Mouse (Mus musculus) hindbrain, embryonic 15.5 days (tissue): ENCODE measurements at regions not wholly inside any gene's neighbourhood (a gene's known extent, or its start where the extent isn't known, plus 50 kb on each side); places are given as distances from the start of the nearest gene placed in this dataset.

Experiments
- ATAC-seq: fragments of 200-750 bp; cut with Nextera tagmentation; 2 replicates; pipeline ENCODE4 v1.8.0; 2017; ENCODE audit warnings: low read depth, moderate number of reproducible peaks, moderate TSS enrichment; ENCODE audit not compliant: low FRiP score
- H3K27ac ChIP-seq: fragments of 300-500 bp; sonication (generic); replicated peaks from 2 replicates; pipeline ENCODE4 v1.5.1; 2015; ENCODE audit warnings: mild to moderate bottlenecking, inconsistent platforms
- H3K27me3 ChIP-seq: fragments of 300-500 bp; sonication (generic); 2 replicates; pipeline ENCODE4 v1.6.1; 2015; ENCODE audit warnings: control low read depth, inconsistent platforms
- H3K36me3 ChIP-seq: fragments of 300-500 bp; sonication (generic); 2 replicates; pipeline ENCODE4 v1.6.1; 2015; ENCODE audit warnings: control low read depth, inconsistent platforms
- H3K4me1 ChIP-seq: fragments of 300-500 bp; sonication (generic); replicated peaks from 2 replicates; pipeline ENCODE4 v1.6.1; 2015; ENCODE audit warnings: control low read depth, inconsistent platforms
- H3K4me2 ChIP-seq: fragments of 300-500 bp; sonication (generic); 2 replicates; pipeline ENCODE4 v1.6.1; 2015; ENCODE audit warnings: moderate library complexity, mild to moderate bottlenecking, inconsistent platforms
- H3K4me3 ChIP-seq: fragments of 300-500 bp; sonication (generic); 2 replicates; pipeline ENCODE4 v1.5.1; 2015; ENCODE audit warnings: mild to moderate bottlenecking, inconsistent platforms
- H3K9ac ChIP-seq: fragments of 300-500 bp; sonication (generic); 2 replicates; pipeline ENCODE4 v1.6.1; 2015; ENCODE audit warnings: inconsistent platforms
- H3K9me3 ChIP-seq: fragments of 300-500 bp; sonication (generic); 2 replicates; pipeline ENCODE4 v1.6.1; 2016; ENCODE audit warnings: control low read depth, inconsistent platforms
- WGBS: fragments of 180-500 bp; shearing (Covaris S2); methylation state at CpG from one replicate; pipeline ENCODE4 v1.1.7; 2015; 5-methylcytosine and 5-hydroxymethylcytosine counted together

DNA sequence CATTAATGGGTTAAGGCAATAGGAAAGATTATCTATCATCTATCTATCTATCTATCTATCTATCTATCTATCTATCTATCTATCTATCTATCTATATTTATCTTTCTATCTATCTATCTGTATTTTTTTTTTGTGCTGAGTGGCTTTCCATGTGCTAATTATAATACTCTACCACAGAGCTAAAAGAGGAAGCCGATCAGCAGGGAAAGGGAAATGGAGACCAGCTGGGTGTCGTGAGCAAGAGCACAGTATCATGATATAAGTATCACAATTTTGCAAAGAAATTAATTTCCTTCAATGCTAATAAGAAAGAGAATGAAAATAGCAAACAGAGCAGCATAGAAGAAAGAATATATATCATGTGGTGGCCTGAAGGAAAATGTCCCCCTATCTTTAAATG, 69.6 kb downstream of the Cldn1 start:
- Histone ChIP-seq H3K4me2 (no peak overlapping the region), H3K27me3 (no peaks in the 10 kb centered on the region), H3K9me3 (no peaks in the 10 kb centered on the region), H3K36me3 (no peaks in the 10 kb centered on the region), H3K4me1 (no peaks in the 10 kb centered on the region), H3K27ac (no peak overlapping the region), H3K4me3 (no peak overlapping the region), H3K9ac (no peak overlapping the region)
- ATAC-seq = no peak
- 85% methylated on average over 2 of the region's 2 CpGs for WGBS

DNA sequence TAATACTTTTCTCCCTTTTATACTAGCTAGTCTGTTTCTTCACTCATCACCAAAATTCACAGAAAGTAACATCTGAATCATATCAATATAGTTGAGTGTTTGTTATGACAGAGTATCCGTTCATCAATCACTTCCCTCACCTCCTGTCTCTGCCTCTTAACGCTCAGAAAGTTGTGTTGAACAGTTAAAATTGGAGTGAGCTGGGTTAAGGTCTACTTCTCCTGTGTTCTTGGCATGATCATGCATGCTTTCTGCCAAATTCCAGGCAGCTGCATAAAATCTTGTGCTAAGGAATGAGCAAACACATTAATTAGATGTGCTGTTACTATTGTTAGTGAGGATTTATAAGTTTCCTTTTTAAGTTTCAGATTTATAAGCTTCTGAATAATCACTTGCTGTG, 79.9 kb downstream of the Cldn1 start:
- no peaks in the 10 kb centered on the region for H3K27me3 ChIP-seq
- H3K4me3 ChIP-seq = no peak overlapping the region
- H3K4me1 ChIP-seq = no peaks in the 10 kb centered on the region
- no peak overlapping the region for H3K4me2 ChIP-seq
- no peak for ATAC-seq
- no peak overlapping the region for H3K9ac ChIP-seq
- H3K36me3 ChIP-seq = no peaks in the 10 kb centered on the region
- WGBS = 79% methylated on average over 2 of the region's 2 CpGs
- no peaks in the 10 kb centered on the region for H3K9me3 ChIP-seq
- no peak overlapping the region for H3K27ac ChIP-seq

DNA sequence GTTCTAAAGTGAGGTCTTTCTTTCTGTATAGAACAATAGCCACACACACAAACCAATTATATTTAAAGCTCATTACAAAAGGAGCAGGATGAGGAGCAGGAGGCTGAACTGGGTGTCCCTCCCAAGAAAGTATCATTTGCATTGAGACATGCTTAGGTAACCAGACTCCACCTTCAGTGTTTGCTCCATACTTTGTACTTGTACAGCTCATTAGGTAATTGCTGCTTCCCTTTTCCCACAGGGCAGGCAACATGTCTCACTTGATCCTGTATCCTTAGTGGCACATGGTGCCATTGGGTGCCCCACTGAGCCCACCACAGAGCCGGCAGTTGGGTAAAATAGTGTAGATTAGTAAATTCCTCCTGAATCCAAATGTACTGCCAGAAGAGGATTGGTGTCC, 86.0 kb downstream of the Cldn1 start:
- Histone ChIP-seq H3K36me3 (no peaks in the 10 kb centered on the region), H3K27me3 (no peaks in the 10 kb centered on the region), H3K4me3 (no peak overlapping the region), H3K9me3 (no peaks in the 10 kb centered on the region), H3K4me1 (no peaks in the 10 kb centered on the region), H3K9ac (no peak overlapping the region), H3K4me2 (no peak overlapping the region), H3K27ac (no peak overlapping the region)
- WGBS = 86% methylated on average over 1 of the region's 1 CpGs
- ATAC-seq = no peak

- no peak for ATAC-seq
Observed at GRCm38 (mm10) chr16:26284713-26285112, 86.9 kb downstream of the Cldn1 start.

DNA sequence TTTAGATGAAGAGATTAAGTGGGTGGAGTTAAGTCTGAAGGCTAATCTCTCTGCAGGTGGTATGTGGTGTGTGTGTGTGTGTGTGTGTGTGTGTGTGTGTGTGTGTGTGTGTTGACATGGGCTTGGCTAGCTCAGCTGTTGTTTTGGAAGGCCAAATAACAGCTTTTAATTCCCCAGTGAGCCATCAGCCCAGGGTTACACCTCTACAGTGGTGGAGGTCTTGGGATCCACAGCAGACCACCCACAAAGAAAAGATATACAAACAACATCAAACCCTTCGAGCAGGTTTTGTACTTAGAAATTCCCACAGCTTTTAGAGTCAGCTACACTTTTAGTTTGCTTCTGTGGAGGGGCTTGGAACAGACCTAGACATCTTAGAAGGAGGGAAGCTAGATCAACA, 89.2 kb downstream of the Cldn1 start:
- H3K9ac ChIP-seq = no peak overlapping the region
- no peaks in the 10 kb centered on the region for H3K27me3 ChIP-seq
- H3K4me1 ChIP-seq = no peaks in the 10 kb centered on the region
- no peaks in the 10 kb centered on the region for H3K36me3 ChIP-seq
- H3K4me3 ChIP-seq = no peak overlapping the region
- WGBS = 35% methylated on average over 1 of the region's 1 CpGs
- H3K27ac ChIP-seq = no peak overlapping the region
- H3K4me2 ChIP-seq = no peak overlapping the region
- H3K9me3 ChIP-seq = no peaks in the 10 kb centered on the region
- no peak for ATAC-seq

More at GRCm38 (mm10) chr16:26284713-26285112, 86.9 kb downstream of the Cldn1 start:
- no peak overlapping the region for H3K4me2 ChIP-seq
- WGBS = 89% methylated on average over 6 of the region's 6 CpGs
- no peak overlapping the region for H3K9ac ChIP-seq
- no peaks in the 10 kb centered on the region for H3K9me3 ChIP-seq
- H3K27me3 ChIP-seq = no peaks in the 10 kb centered on the region
- H3K4me1 ChIP-seq = no peaks in the 10 kb centered on the region
- no peak overlapping the region for H3K27ac ChIP-seq
- H3K36me3 ChIP-seq = no peaks in the 10 kb centered on the region
- no peak overlapping the region for H3K4me3 ChIP-seq

DNA sequence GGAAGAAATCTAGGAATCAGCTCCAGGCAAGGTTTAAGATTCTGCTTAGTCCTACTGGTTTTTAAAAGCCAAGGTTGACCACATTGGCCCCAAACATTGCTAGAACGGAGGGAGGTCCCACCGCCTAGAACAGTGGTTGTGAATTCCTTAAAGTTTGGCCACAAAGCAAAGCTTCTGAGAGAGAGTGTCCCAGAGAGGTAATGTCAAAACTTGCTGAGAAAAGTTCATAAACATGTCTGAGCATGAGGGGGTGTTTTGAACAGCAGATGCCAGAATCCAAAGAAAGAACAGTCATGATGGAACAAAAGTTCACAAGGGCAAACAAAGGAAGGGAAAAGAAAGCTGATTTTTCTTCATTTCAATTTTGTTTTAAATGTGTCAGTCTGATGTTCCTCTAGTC, 90.1 kb downstream of the Cldn1 start:
- H3K27ac ChIP-seq = no peak overlapping the region
- no peak overlapping the region for H3K4me2 ChIP-seq
- no peaks in the 10 kb centered on the region for H3K4me1 ChIP-seq
- H3K36me3 ChIP-seq = no peaks in the 10 kb centered on the region
- WGBS = 83% methylated on average over 2 of the region's 2 CpGs
- H3K27me3 ChIP-seq = no peaks in the 10 kb centered on the region
- H3K4me3 ChIP-seq = no peak overlapping the region
- H3K9ac ChIP-seq = no peak overlapping the region
- no peak for ATAC-seq
- no peaks in the 10 kb centered on the region for H3K9me3 ChIP-seq

- Histone ChIP-seq H3K4me1 (no peaks in the 10 kb centered on the region), H3K9me3 (no peaks in the 10 kb centered on the region), H3K9ac (no peak overlapping the region), H3K4me3 (no peak overlapping the region), H3K4me2 (no peak overlapping the region), H3K27me3 (no peaks in the 10 kb centered on the region), H3K27ac (no peak overlapping the region), H3K36me3 (no peaks in the 10 kb centered on the region)
- WGBS = 88% methylated on average over 1 of the region's 1 CpGs
- ATAC-seq = no peak
Observed at GRCm38 (mm10) chr16:26276789-26277188, 94.9 kb downstream of the Cldn1 start.

- ATAC-seq = no peak
- H3K4me2 ChIP-seq = no peak overlapping the region
Observed at GRCm38 (mm10) chr16:26252824-26253223, 118.8 kb downstream of the Cldn1 start.

DNA sequence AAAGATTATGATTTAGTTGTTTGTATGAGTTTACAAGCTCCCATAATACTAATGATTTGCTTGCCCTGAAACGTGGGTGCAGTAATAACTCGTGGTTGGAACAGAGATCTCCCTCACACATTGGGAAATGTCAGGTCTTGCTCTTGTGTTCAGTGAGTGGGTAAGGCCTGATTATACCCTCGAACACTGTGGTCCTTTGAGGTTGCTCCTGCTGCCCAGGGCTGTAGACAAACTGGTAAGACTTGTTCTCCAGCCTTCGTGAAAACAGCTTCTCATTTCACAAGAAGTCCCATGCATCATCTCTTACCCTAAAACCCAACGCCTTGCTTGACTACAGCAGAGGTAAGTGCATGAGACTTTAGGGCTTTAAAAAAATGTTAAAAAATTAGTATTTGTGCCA, 119.9 kb downstream of the Cldn1 start:
- H3K9me3 ChIP-seq = no peaks in the 10 kb centered on the region
- WGBS = 85% methylated on average over 5 of the region's 5 CpGs
- no peaks in the 10 kb centered on the region for H3K36me3 ChIP-seq
- no peak for ATAC-seq
- H3K27ac ChIP-seq = no peak overlapping the region
- no peak overlapping the region for H3K4me2 ChIP-seq
- H3K9ac ChIP-seq = no peak overlapping the region
- no peaks in the 10 kb centered on the region for H3K4me1 ChIP-seq
- no peak overlapping the region for H3K4me3 ChIP-seq
- H3K27me3 ChIP-seq = no peaks in the 10 kb centered on the region

More at GRCm38 (mm10) chr16:26252824-26253223, 118.8 kb downstream of the Cldn1 start:
- H3K4me3 ChIP-seq = no peak overlapping the region
- no peak overlapping the region for H3K9ac ChIP-seq
- no peaks in the 10 kb centered on the region for H3K4me1 ChIP-seq
- no peaks in the 10 kb centered on the region for H3K9me3 ChIP-seq
- 74% methylated on average over 2 of the region's 2 CpGs for WGBS
- no peaks in the 10 kb centered on the region for H3K36me3 ChIP-seq
- H3K27me3 ChIP-seq = no peaks in the 10 kb centered on the region
- no peak overlapping the region for H3K27ac ChIP-seq

GRCm38 (mm10) chr16:26251027-26251426, 120.6 kb downstream of the Cldn1 start:
- Histone ChIP-seq H3K36me3 (no peaks in the 10 kb centered on the region), H3K27me3 (no peaks in the 10 kb centered on the region), H3K9me3 (no peaks in the 10 kb centered on the region), H3K9ac (no peak overlapping the region), H3K4me1 (no peaks in the 10 kb centered on the region), H3K4me2 (no peak overlapping the region), H3K4me3 (no peak overlapping the region), H3K27ac (no peak overlapping the region)
- no peak for ATAC-seq
- WGBS = 81% methylated on average over 2 of the region's 2 CpGs

GRCm38 (mm10) chr16:26248939-26249338, 122.7 kb downstream of the Cldn1 start:
- Histone ChIP-seq H3K9ac (no peak overlapping the region), H3K27me3 (no peaks in the 10 kb centered on the region), H3K4me2 (no peak overlapping the region), H3K36me3 (no peaks in the 10 kb centered on the region), H3K27ac (no peak overlapping the region), H3K4me1 (no peaks in the 10 kb centered on the region), H3K9me3 (no peaks in the 10 kb centered on the region), H3K4me3 (no peak overlapping the region)
- ATAC-seq = no peak

GRCm38 (mm10) chr16:26247926-26248325, 123.7 kb downstream of the Cldn1 start:
- ATAC-seq = no peak
- no peaks in the 10 kb centered on the region for H3K9me3 ChIP-seq
- H3K27ac ChIP-seq = no peak overlapping the region
- H3K36me3 ChIP-seq = no peaks in the 10 kb centered on the region
- H3K4me3 ChIP-seq = no peak overlapping the region
- no peaks in the 10 kb centered on the region for H3K27me3 ChIP-seq
- no peak overlapping the region for H3K4me2 ChIP-seq
- no peak overlapping the region for H3K9ac ChIP-seq
- no peaks in the 10 kb centered on the region for H3K4me1 ChIP-seq
- 91% methylated on average over 1 of the region's 1 CpGs for WGBS

- ATAC-seq = no peak
- H3K9ac ChIP-seq = no peak overlapping the region
- no peak overlapping the region for H3K4me3 ChIP-seq
Observed at GRCm38 (mm10) chr16:26235239-26235638, 129.7 kb upstream of the P3h2 start.

More at GRCm38 (mm10) chr16:26235239-26235638, 129.7 kb upstream of the P3h2 start:
- no peaks in the 10 kb centered on the region for H3K36me3 ChIP-seq
- H3K27ac ChIP-seq = no peak overlapping the region
- no peaks in the 10 kb centered on the region for H3K27me3 ChIP-seq
- H3K9me3 ChIP-seq = no peaks in the 10 kb centered on the region
- no peak overlapping the region for H3K4me2 ChIP-seq
- H3K4me1 ChIP-seq = no peaks in the 10 kb centered on the region
